Mouse (Mus musculus) 3134 (cell line): ENCODE results near the gene Ccdc181.
A peak's percentile ranks its signal among the peaks of the same experiment; 100 is the strongest.

Experiments
- DNase-seq: peaks from one replicate; pipeline ENCODE4 v3.0.0-alpha.2; 2011; ENCODE audit warnings: low spot score; ENCODE audit not compliant: insufficient read length; ENCODE audit errors: extremely low read depth

Ccdc181 gene

DNA sequence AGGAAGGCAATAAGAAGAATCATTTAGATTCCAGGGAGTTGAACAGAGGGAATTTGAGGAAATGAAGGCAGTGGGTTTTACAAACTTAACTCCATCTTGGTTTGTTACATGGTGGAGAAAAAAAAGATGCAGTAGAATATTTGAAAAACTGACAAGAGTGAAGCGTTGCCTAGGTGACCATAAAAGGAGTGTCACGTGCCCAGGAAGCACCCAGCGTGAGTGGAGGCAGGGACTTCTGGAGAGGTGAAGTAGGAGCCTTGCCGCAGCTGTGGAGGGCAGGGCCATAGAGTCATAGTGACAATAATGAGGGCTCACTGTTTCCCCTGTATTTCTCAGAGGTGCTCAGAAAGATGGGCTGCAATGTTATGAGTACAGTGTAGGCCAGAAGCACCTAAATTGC is 3.9 kb downstream of the Ccdc181 start:
- no peak for DNase-seq

DNA sequence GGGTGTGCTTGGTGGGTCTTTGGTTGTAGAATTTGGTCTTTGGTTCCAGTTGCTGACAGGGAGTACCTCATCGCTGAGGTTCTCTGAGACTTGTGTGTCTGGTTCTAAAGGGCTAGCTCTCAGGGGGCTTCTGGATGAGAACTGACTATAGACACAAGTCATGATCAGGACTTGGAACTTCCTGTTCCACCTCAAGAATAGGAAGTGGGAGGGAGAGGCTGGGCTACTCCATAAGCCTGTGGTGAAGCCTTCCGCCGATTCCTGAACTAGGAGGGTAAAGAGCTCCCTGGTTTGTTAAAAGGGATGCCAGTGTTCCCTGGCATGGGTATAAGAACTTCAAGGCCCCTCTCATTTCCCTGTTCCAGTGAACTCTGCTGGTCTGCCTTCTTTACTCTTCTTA is 8.6 kb downstream of the Ccdc181 start:
- no peak for DNase-seq

DNA sequence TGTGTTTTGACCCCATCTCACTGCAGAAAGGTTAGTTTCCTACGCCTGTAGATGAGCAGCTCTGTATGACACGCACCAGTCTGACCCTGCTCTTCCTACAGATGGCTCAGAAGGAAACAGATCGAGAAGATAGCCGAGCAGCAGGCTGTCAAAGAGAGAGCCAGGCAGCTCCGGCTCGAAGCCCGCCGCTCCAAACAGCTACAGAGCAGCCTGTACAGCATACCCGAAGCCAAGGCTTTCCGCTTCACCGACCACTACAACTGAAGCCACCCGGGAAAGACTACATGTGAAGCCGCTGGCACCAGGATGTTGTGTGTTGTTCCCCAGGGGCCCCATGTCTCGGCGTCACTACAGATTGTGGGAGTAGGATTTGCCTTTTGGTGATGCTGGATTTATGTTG is 12.0 kb downstream of the Ccdc181 start:
- no peak for DNase-seq

DNA sequence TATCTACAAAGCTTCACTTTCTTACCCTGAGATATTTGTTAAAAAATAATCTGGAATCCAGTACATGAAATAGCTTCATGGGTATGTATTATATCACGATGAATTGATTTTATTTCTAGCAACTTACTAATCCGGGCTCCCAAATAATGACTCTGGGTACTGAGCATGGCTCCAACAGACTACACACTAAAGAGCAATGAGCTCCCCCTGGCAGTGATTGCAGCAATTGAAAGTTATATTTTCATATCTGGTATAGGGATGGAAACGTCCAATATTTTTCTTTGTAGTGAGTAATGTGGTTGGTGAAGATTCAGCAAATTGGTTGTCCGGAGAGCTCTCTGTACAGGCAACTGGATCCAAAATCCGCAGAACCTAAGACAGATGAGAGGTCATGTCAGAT is 16.7 kb downstream of the Ccdc181 start:
- DNase-seq, result no peak

DNA sequence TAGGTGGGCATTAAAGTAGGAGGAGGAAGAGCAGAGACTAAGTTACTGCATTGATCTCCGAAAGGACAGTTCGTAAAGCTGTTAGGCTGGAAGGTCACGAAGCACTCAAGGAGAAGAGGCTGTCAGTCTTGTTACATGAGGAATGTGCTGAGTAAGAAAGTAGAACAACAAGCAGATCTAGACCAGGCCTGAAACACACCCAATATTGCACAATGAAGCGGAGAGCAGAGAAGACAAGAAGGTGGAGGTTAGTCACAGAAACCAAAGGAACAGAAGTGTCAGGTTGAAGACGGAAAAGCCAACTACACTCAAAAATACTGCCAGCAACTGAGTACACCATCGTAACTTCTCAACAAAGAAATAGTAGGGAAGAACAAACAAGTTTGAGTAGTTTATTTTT is 18.7 kb downstream of the Ccdc181 start:
- DNase-seq, result no peak

DNA sequence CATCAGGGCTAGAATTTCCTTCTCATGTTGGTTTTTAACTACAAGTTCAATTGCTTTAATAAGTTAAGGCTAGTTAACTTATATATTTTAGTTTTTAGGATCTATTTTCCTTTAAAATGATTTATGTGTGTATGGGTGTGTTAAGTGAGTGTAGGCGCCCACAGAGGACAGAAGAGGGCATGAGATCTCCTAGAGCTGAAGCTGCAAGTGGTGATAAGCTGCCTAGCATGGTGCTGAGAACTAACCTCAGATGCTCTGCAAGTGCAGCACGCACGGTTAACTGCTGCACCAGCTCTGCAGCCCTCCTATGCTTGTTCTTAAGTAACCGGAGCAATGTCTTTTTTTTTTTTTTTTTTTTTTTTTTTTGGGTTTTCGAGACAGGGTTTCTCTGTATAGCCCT is 21.1 kb downstream of the Ccdc181 start:
- DNase-seq, result no peak

DNA sequence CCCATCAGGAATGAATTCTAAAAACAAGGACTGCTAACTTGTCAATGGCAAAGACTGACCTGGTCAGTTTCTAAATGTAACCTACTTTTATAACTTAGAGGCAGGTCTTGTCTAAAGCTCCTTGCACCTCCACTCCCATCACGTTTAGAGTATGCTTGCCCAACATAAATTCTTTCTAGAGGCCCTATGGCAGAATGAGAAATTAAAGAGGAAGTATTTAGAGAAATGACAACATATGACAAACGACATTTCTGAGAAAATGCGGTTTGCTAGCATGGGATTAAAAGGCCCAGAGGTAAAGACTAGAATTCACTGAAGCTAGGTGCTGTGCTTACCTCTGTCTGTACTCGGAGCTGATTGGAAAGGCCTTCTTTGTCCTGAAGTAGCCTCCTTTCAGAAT is 26.6 kb downstream of the Ccdc181 start:
- DNase-seq, result no peak

DNA sequence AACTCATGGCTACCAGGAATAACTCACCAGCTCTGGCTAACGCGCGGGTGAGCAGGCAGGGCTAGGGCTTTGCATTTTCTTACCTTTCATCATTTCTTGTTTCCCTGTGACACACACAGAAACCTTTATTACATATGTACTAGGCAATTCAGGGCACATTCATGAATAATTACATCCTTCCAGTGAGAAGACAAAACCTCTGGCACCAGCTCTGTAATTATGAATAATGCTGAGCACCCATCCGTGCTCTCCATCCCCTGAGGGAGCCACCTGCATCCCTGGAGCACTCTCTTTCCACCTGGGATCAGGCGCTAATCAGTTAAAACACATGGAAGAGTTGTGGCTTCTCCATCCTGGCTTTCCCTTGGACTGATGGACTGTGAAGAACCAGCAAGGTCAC is 28.4 kb downstream of the Ccdc181 start, which contains the start of gene Nme7:
TSS of gene Nme7 (plus strand) at position 301 of the 400 bp plus-strand sequence.
- DNase-seq, result no peak

DNA sequence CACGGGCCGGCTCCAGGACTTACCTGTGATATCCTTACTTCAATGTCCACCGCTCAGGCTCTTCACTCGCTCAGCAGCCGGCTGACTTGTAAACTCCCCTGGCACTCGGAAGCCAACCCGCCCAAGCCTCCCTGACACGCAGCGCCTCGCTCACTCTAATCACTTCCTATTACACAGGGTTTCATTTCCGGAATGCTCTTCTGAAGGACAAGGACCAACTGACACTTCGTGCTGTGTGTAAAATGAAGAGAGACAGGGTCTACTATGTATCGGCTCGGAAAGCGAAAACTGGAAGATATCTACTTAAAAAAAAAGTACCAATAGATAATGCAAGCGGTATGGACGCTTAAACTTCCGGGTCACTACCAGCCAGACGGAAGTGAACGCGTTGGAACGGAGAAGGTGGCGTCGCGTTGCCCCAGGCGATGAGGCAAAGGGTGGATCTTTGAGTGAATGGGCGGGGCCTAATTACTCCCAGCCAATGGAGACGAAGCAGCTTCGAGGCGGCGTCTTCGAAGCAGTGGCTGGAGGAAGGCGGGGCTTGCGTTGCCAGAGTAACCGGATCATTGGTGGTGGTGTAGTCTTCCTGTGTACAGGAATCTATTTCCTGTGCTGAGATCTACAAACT is 31.9 kb downstream of the Ccdc181 start, which contains the start of gene Blzf1:
TSS of gene Blzf1 (minus strand) at position 366 of the 628 bp plus-strand sequence.
- DNase-seq, result peak; percentile 95

DNA sequence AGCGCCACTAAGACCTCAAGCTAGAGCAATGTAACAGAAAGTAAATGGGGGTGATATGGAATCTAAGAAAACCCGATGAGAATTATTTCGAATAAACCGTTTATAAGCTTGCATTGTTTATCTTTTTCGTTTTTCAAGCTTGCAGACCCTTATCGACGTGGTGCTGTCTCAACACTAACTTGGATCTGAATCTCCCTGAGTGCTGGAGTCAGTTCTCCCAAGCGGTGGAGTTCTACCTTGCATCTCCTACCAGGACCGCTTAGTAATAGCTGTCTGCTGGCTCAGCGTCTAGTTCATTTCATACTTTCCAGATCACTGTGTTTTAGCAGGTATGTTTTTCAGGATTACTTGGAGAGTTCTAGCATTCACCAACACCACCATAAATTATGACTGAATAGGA is 32.5 kb downstream of the Ccdc181 start:
- DNase-seq, result no peak

DNA sequence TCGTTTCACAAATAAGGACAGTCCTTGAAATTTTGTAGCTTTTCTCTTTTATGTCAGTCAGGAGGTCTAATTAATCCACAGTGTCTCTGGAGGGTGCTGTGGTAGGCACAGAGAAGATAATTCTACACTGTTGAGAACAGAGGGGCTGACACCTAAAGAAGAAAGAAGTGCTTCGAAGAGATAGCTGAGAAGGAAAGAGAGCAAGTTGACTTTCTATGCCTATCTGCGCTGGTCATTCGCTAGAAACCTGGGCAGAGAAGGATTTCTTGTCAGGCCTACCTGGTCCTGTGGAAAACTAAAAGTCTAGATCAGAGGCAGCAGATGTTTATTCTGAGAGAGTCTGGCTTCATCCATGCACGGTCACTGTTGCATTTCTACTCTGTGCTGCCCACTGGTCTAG is 38.7 kb downstream of the Ccdc181 start:
- DNase-seq, result no peak

DNA sequence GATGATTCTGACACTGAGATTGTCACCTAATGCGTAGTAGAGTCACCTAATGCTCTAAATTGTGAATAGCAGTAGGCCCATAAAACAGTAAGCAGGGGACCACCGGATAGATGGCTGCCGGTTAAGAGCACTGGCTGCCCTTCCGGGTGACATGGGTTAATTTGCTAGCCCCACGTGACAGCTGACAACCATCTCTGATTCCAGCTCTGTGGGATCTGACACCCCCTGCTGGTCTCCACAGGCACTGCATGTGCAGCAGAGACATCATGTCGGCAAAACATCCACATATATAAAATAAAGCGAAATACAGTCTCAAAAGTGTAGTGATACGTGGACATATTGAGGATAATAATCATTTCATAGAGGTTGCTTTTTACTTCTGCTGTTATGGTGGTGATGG is 39.9 kb downstream of the Ccdc181 start:
- DNase-seq, result peak; percentile 25

DNA sequence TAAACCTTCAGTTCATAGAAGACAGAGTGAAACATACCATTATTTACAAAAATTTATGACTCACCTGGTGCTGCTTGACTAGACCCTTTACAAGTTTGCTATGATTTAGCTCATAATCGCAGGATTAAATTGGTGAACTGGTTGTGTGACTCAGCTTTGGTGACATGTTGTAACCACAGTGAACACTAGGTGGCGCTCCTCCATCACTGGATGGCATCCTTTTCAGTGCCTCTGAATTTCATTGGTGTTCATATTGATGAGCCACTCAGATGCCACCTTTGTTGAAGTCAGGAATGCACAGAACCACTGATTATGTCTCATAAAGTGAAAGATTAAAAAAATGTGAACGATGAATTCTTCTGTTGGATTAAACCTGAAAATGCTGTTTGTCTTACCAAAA is 41.3 kb downstream of the Ccdc181 start:
- peak; percentile 16 for DNase-seq

DNA sequence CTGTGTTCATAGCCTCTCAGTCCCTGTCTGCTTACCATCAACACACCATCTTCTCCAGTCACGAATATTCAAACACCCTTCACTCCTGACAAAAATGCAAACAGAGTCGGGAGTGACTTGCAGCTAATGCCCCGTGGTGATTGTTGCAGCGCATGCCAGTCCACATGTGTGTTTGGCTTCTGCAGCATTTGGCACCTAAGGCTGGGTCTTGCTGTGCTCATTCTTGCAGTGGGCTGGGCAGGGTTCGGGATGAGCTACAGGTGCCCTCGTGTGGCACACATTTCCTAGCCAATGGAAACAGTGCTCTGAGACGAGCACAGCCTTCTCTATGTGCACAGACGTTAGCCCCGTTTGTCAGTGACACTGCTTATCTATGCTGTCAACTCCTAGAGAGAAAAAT is 41.9 kb downstream of the Ccdc181 start:
- DNase-seq, result no peak

DNA sequence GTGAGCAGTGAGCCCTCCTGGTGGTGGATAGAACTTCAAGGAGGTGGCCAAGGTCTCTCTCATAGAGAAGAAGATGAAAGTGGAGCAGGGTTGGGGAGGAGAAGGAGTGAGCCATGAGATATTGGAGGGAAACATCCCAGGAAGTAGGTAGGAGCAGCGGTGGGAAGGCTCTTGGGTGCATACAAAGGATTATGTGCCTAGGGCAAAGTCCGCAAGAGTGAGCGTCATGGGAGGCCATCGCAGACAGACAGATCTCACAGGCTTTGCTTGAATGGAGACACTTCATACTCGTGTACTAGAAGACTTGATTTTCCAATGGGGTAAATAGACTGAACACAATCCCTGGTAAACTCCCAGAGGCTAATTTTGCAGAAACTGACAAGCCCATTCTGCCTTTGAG is 43.1 kb downstream of the Ccdc181 start:
- DNase-seq, result no peak

DNA sequence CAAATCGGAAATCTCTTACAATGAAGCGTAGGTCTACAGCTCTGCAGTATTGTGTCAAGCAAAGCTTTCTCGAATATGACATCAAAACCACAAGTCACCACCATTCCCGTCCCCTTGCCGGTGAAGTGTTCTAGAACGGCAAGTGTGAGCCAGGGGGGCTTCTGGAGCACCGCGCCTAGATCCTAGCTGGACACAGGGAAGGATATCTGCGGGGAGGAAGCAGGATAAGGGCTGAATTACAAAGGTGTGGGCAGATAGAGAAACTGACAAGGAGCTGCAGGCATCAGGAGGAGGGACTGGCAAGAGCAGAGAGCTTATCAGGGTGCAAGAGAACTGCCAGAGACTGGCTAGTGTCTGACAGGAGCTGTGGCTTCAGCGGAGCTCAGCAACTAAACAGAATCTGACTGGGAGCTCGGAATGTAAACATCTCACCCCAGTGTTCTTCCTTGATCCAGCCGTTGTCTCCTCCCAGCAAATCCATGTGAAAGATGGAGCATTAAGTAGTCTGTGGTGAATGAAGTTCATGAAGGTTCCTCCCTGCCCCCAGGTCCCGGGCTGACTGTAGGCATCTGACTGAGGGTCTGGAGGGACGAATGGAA is 44.3 kb downstream of the Ccdc181 start:
- no peak for DNase-seq

DNA sequence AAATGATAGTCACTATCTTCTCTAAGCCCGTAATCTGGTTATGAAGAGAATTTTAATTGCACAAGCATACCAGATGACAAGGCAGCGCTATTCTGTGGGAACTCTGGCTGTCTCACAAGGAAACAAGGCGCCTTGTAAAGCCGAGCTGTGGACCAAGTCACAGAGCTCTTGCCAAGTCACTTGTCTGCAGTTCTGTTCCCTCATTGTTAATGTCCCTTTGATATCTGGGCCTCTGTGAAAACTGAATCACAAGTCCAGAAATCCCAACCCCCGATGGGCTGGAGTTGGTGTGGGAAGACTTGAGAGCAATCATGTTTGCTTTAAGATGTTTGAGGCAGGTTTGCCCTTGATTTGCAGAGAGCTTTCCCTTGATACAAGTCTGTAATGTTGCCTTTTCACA is 45.3 kb downstream of the Ccdc181 start:
- DNase-seq, result no peak

DNA sequence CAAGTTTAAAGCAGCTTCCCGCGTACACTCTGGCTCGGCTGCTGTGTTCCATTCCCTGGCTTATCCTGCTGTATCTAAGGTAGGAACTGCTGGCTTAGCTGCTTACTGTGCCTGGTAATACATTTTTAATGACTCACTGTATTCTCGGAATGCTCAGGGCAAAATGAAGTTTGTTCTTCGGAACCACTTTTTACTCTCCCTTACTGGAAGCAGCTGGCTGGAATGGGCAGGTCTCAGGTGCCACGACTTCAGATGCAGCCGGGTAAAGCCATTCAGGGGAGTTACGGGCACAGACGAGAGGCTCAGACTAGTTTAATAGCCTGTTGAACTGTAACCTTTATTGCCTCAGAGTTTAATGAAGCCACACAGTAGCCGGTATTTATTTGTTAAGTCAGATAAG is 46.0 kb downstream of the Ccdc181 start:
- no peak for DNase-seq

DNA sequence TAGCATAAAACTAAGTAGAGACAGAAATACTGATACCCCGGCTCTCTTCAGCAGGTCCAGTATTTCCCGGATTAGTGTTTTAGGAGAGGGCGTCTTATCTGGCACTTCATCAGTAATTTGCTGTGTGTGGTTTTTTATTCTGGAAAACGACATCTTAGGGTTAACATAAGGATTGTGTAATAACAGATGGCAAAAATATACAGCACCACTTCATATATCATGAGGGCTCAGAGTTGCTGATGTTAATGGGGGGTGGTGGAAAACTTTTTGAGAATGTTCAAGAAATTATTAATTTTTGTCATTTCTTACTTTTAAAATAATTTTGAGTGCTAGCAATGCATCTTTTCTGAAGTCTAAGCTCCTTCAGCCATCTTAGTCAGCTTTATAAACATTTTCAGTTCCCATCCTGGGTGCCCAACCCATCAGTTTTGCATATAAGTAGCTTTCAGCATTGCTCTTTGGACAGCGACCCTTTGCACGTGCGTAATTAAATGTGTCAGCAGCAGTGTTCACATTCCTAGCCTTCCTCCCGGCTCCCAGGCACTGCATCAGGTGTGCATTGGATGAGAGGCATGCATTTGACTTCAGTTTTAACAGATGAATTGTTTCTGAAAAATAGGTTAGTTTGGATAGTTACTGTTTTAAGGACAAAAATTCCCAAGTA is 47.7 kb downstream of the Ccdc181 start:
- no peak for DNase-seq

DNA sequence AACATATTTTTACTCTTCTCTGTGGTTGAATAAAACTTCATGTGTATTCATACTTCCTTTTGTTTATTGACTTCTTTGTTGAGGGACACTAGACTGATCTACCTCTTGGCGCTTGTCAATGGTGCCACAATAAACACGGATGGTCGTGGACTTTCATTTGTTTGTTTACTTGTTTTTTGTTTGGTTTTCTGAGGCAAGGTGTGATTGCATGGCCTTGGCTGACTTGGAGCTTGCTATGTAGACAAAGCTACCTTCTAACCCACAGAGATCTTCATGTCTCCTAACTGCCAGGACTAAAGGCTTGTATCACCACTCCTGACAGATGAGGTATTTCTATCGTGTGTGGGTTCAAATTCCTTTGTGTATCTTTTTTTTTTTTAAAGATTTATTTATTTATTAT is 48.8 kb downstream of the Ccdc181 start:
- no peak for DNase-seq

DNA sequence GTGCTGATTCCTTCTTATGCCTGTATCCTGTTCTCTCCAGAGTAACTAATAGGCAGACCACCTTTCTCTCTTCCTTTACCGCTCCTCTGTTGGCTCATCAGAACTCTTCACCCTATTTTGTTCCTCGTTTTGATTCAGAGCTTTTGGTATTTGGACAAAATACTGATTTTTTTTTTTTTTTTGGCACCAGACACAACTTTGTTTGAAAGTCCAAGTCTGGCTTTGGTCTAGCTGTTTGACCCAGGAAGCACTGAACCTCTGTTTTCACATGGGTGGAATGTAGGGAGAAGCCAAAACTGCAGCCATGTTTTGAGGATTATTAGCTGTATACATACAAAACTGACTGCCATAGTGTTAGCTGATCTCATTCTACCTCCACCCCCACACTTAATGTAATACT is 49.5 kb downstream of the Ccdc181 start:
- DNase-seq, result no peak

DNA sequence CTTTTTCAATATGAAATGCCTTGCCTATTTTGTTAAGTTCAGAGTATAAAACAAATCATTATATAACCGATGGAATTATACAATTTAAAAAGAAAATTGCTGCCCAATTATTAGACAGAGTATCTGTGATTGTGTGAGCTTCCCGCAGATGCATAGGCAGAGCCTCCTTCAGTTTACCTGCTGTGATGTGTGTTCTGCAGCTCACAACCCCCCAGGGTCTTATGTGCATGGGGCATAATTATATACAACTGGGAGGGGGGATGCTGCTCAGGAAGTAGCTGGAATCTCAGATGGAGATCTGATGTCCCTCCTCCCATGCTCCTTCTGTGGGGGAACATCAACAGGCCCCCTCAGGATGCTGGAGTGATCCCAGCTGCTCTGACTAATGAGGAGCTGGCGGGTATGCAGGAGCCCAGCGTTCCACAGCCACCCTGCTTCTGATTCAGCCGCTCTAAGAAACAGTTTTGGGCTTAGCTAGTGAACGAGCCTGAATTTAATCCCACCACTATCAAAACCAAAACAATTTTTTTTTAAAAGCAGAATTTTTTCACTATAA is 51.3 kb downstream of the Ccdc181 start:
- DNase-seq, result no peak
